24 mouse cellular contexts compared by ENCODE assay signal in genomic region chr12:98394115-98394514, GRCm38 (mm10).
"Had no signal": no experiment of that assay in that cellular context is flagged by ENCODE, and none has a peak within 500 bp of the region (broad histone marks: within the 10 kb centered on the region; RNA-seq: fewer than 3 reads in every experiment).

No protein-coding gene starts in this region.

- H3K9ac ChIP-seq: embryonic facial prominence, embryonic 12.5 days; embryonic facial prominence, embryonic 13.5 days; embryonic facial prominence, embryonic 15.5 days; forebrain, embryonic 12.5 days; forebrain, embryonic 13.5 days; forebrain, embryonic 15.5 days; forebrain, postnatal 0 days had no signal

- DNase-seq: cerebellum, adult 8-10 months; cerebellum, adult 9-10 months; cerebellum, adult 9-11 months; cerebellum, postnatal 10 days; cerebellum, postnatal 14 days; cerebellum, postnatal 25 days; cerebellum, postnatal 36 days; embryo, embryonic 11 days; forebrain, postnatal 0 days; gastrocnemius, adult 2 months; gastrocnemius, postnatal 10 days; gastrocnemius, postnatal 14 days; gastrocnemius, postnatal 25 days; gastrocnemius, postnatal 36 days; heart, adult 18-20 months had no signal

- H3K4me1 ChIP-seq: embryonic facial prominence, embryonic 10.5 days; embryonic facial prominence, embryonic 12.5 days; embryonic facial prominence, embryonic 13.5 days; embryonic facial prominence, embryonic 15.5 days; forebrain, embryonic 10.5 days; forebrain, embryonic 12.5 days; forebrain, embryonic 13.5 days; forebrain, embryonic 15.5 days had no signal

- H3K4me3 ChIP-seq: embryonic facial prominence, embryonic 10.5 days; embryonic facial prominence, embryonic 12.5 days; embryonic facial prominence, embryonic 13.5 days; embryonic facial prominence, embryonic 15.5 days; erythroblast, embryonic 14.5 days; forebrain, embryonic 10.5 days; forebrain, embryonic 12.5 days; forebrain, embryonic 13.5 days; forebrain, embryonic 15.5 days; gastrocnemius, adult 2 months had no signal

- H3K27me3 ChIP-seq: embryonic facial prominence, embryonic 12.5 days; embryonic facial prominence, embryonic 13.5 days; embryonic facial prominence, embryonic 15.5 days; forebrain, embryonic 12.5 days; forebrain, embryonic 13.5 days; forebrain, embryonic 15.5 days had no signal

- H3K36me3 ChIP-seq: embryonic facial prominence, embryonic 10.5 days; embryonic facial prominence, embryonic 12.5 days; embryonic facial prominence, embryonic 13.5 days; embryonic facial prominence, embryonic 15.5 days; forebrain, embryonic 10.5 days; forebrain, embryonic 12.5 days; forebrain, embryonic 15.5 days had no signal

- H3K4me2 ChIP-seq: embryonic facial prominence, embryonic 12.5 days; embryonic facial prominence, embryonic 13.5 days; embryonic facial prominence, embryonic 15.5 days; forebrain, embryonic 12.5 days; forebrain, embryonic 13.5 days; forebrain, embryonic 15.5 days had no signal

- H3K9me3 ChIP-seq: embryonic facial prominence, embryonic 10.5 days; embryonic facial prominence, embryonic 12.5 days; embryonic facial prominence, embryonic 13.5 days; embryonic facial prominence, embryonic 15.5 days; forebrain, embryonic 10.5 days; forebrain, embryonic 12.5 days; forebrain, embryonic 13.5 days; forebrain, embryonic 15.5 days had no signal

- H3K27ac ChIP-seq: embryonic facial prominence, embryonic 10.5 days; embryonic facial prominence, embryonic 12.5 days; embryonic facial prominence, embryonic 13.5 days; embryonic facial prominence, embryonic 15.5 days; forebrain, embryonic 10.5 days; forebrain, embryonic 12.5 days; forebrain, embryonic 13.5 days; forebrain, embryonic 15.5 days; gastrocnemius, adult 2 months had no signal
